ENCODE assay signal across 31 mouse cellular contexts in the genomic region with DNA sequence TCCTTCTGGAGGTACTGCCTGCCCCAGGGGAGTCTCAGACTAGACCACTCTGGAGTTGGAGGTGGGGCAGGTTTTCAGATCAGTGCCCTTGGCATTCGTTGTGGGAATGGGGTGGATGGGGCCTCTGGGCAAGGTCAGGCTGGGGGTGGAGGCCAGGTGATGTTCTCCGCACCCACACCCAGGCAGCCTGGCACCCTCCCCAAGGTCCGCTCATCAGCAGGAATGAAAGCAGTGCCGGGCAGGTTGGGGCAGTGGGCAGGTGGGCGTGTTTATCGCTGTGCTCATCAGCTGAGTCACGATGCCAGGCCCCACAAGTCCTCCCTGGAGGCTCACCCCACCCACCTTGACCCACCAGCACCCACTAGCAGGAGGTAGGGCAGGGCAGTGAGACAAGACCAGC. TPM values are rescaled to one million over a fixed set of nuclear protein-coding genes. Genes with fewer than 3 reads are reported as not detected.
DNase-seq lines count a peak whose midpoint lies in the region; ATAC-seq and TF ChIP-seq lines count a peak whose summit lies in the region.
"Had no signal": no experiment of that assay in that cellular context is flagged by ENCODE, and none has a peak within 500 bp of the region (broad histone marks: within the 10 kb centered on the region; RNA-seq: fewer than 3 reads in every experiment).

No protein-coding gene starts in this region.

- H3K4me1 ChIP-seq in kidney, embryonic 15.5 days, result peaks cover 49% of the 10 kb centered on the region
- no peaks in the 10 kb centered on the region for H3K4me1 ChIP-seq in kidney, adult 2 months (ENCODE audit: control insufficient read depth, insufficient read depth, low read length)
- peaks cover 58% of the 10 kb centered on the region for H3K4me1 ChIP-seq in stomach, embryonic 16.5 days (ENCODE audit: control insufficient read depth, insufficient read depth, low read length)

- 0 out of 2 replicates have a peak, but pooled peaks have one; percentile 12 for ATAC-seq in kidney, embryonic 15.5 days (replicated peaks; ENCODE audit: low FRiP score)
- ATAC-seq in stomach, embryonic 16.5 days (ENCODE audit: insufficient read depth, low FRiP score), result no peak

- TF ChIP-seq CTCF in kidney, adult 2 months (conservative IDR thresholded peaks at IDR 0.05; ENCODE audit: insufficient read depth, insufficient read length, low read depth, low read length), result no peak

- no peak overlapping the region for H3K9ac ChIP-seq in kidney, embryonic 15.5 days
- H3K9ac ChIP-seq in stomach, embryonic 16.5 days (ENCODE audit: low read length), result peak overlapping the region; percentile 44
- H3K9ac ChIP-seq: embryonic facial prominence, embryonic 13.5 days; forebrain, embryonic 12.5 days; heart, embryonic 15.5 days; hindbrain, embryonic 12.5 days; liver, embryonic 13.5 days; midbrain, embryonic 12.5 days; neural tube, embryonic 12.5 days had no signal

- no peaks in the 10 kb centered on the region for H3K27me3 ChIP-seq in kidney, embryonic 15.5 days
- H3K27me3 ChIP-seq in kidney, adult 2 months (replicated peaks; ENCODE audit: control insufficient read depth, insufficient read depth, low read length), result no peaks in the 10 kb centered on the region
- H3K27me3 ChIP-seq in stomach, embryonic 16.5 days (ENCODE audit: control insufficient read depth, insufficient read depth, low read length), result no peaks in the 10 kb centered on the region
- H3K27me3 ChIP-seq: embryonic facial prominence, embryonic 13.5 days; forebrain, embryonic 12.5 days; heart, embryonic 15.5 days; hindbrain, embryonic 12.5 days; midbrain, embryonic 12.5 days; neural tube, embryonic 12.5 days had no signal

- H3K4me3 ChIP-seq in kidney, embryonic 15.5 days (replicated peaks), result no peak overlapping the region
- H3K4me3 ChIP-seq in kidney, adult 2 months (ENCODE audit: insufficient read depth, low read depth, low read length), result no peak overlapping the region
- H3K4me3 ChIP-seq in stomach, embryonic 16.5 days (replicated peaks; ENCODE audit: low read length), result no peak overlapping the region
- H3K4me3 ChIP-seq: embryonic facial prominence, embryonic 13.5 days; erythroblast, embryonic 14.5 days; forebrain, embryonic 12.5 days; heart, embryonic 10.5 days; heart, embryonic 15.5 days; hindbrain, embryonic 12.5 days; liver, embryonic 13.5 days; midbrain, embryonic 12.5 days; myocyte; neural tube, embryonic 12.5 days had no signal

- 80% methylated on average over 7 of the region's 7 CpGs for WGBS in kidney, embryonic 15.5 days
- WGBS in kidney, adult 2 months, result 57% methylated on average over 7 of the region's 7 CpGs
- WGBS in stomach, embryonic 16.5 days, result 69% methylated on average over 7 of the region's 7 CpGs

- no peaks in the 10 kb centered on the region for H3K36me3 ChIP-seq in kidney, embryonic 15.5 days
- no peaks in the 10 kb centered on the region for H3K36me3 ChIP-seq in kidney, adult 2 months (ENCODE audit: control insufficient read depth, insufficient read depth, low read length)
- H3K36me3 ChIP-seq in stomach, embryonic 16.5 days (ENCODE audit: control insufficient read depth, insufficient read depth, low read length), result no peaks in the 10 kb centered on the region
- H3K36me3 ChIP-seq: embryonic facial prominence, embryonic 13.5 days; forebrain, embryonic 12.5 days; heart, embryonic 10.5 days; heart, embryonic 15.5 days; hindbrain, embryonic 12.5 days; liver, embryonic 13.5 days; midbrain, embryonic 12.5 days; neural tube, embryonic 12.5 days had no signal

- H3K4me2 ChIP-seq in kidney, embryonic 15.5 days, result no peak overlapping the region
- H3K4me2 ChIP-seq in stomach, embryonic 16.5 days (ENCODE audit: low read depth, low read length), result peak overlapping the region; percentile 7; the same call in 1 of the 2 replicates
- H3K4me2 ChIP-seq: embryonic facial prominence, embryonic 13.5 days; forebrain, embryonic 12.5 days; heart, embryonic 15.5 days; hindbrain, embryonic 12.5 days; liver, embryonic 13.5 days; midbrain, embryonic 12.5 days; neural tube, embryonic 12.5 days had no signal

- 0 out of 2 replicates have a peak overlapping the region, but pooled peaks have one; percentile 29 for H3K27ac ChIP-seq in kidney, embryonic 15.5 days
- no peak overlapping the region for H3K27ac ChIP-seq in kidney, adult 2 months (ENCODE audit: insufficient read depth, low read depth, low read length)
- H3K27ac ChIP-seq in stomach, embryonic 16.5 days (ENCODE audit: low read length), result peak overlapping the region; percentile 90
- H3K27ac ChIP-seq: embryonic facial prominence, embryonic 13.5 days; forebrain, embryonic 12.5 days; heart, embryonic 10.5 days; heart, embryonic 15.5 days; hindbrain, embryonic 12.5 days; liver, embryonic 13.5 days; midbrain, embryonic 12.5 days; neural tube, embryonic 12.5 days had no signal

- no peaks in the 10 kb centered on the region for H3K9me3 ChIP-seq in kidney, embryonic 15.5 days (replicated peaks)
- H3K9me3 ChIP-seq in stomach, embryonic 16.5 days (replicated peaks; ENCODE audit: control insufficient read depth, low read length), result no peaks in the 10 kb centered on the region
- H3K9me3 ChIP-seq: embryonic facial prominence, embryonic 13.5 days; forebrain, embryonic 12.5 days; heart, embryonic 10.5 days; heart, embryonic 15.5 days; hindbrain, embryonic 12.5 days; liver, embryonic 13.5 days; midbrain, embryonic 12.5 days; neural tube, embryonic 12.5 days had no signal

- no peak for TF ChIP-seq POLR2A in kidney, adult 2 months (IDR thresholded peaks at IDR 0.05; ENCODE audit: low read depth, low read length)

- no peak for DNase-seq in kidney, adult 2 months
- DNase-seq in ovary, adult 18-20 months (ENCODE audit: low spot score), result peak; percentile 19
- no peak for DNase-seq in ovary, postnatal 14 days (ENCODE audit: low spot score)
- DNase-seq in urinary bladder, postnatal 36 days (ENCODE audit: low spot score in 2 of 2), result peak; percentile 74 to 82
- no peak for DNase-seq in heart, postnatal 4 days
- DNase-seq: adrenal gland, postnatal 25 days; B cell, adult 2 months; cerebellum, adult 11-12 months; cerebellum, adult 9-11 months; embryo, embryonic 11 days; gastrocnemius, postnatal 25 days; heart, adult 11 months; kidney, adult 8-10 months; liver, embryonic 13.5 days; lung, adult 2 months; lung, postnatal 14 days; retina, postnatal 1 day; right cerebral cortex, postnatal 14 days; thymus, adult 2 months; thymus, postnatal 36 days had no signal

RNA-seq across cellular contexts. Expression of a gene that starts 7.0 kb away (rescaled TPM):
- polyA plus RNA-seq in kidney, embryonic 15.5 days (2015; fragmentation: Nextera tagmentation; extraction: Ambion mirVana), result 63.7 and 66.7 TPM in 2 replicates
- polyA plus RNA-seq in kidney, adult 2 months (2012; rRNA removed), result 13.3 and 18.5 TPM in 2 replicates
- polyA plus RNA-seq in stomach, embryonic 16.5 days (2015; fragmentation: Nextera tagmentation; extraction: Ambion mirVana), result 181 and 205 TPM in 2 replicates
- 10 to 100 TPM; 30.2 to 30.8 TPM for total RNA-seq in heart, postnatal 4 days (2021)

Comparison
In these comparisons a context has a peak if more than half of its experiments do, and no peak if none do; other contexts are left out.
1. DNase-seq: peak in ovary, adult 18-20 months (single experiment) and urinary bladder, postnatal 36 days (2 of 2); none in kidney, adult 2 months (single experiment), ovary, postnatal 14 days (single experiment) and heart, postnatal 4 days (single experiment).